ENCODE assay signal across 2 mouse cellular contexts in the genomic region with DNA sequence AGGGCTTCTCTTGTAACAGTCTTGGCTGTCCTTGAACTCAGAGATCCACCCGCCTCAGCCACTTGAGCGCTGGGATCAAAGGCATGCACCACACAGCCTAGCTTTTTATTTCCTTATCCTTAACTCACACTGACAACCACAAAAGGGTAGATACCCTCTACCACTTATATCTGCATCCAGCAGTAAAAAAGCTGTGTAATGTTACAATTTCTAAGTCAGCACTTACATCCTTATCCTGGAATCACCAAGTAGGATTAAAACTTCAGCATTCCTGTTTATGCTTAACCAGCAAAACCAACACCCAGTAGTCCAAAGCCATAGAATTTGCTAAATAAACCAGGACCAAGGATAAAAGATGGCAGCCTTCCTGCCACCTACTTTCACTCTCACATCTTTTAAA.
TF ChIP-seq lines count a peak whose summit lies in the region.

No protein-coding gene starts in this region.

TF ChIP-seq in CH12.LX, 34 proteins besides CTCF, POLR2A, EP300 and RAD21 (continued from another document):
- TF ChIP-seq NRF1 (IDR thresholded peaks at IDR 0.05; ENCODE audit: low read depth, low read length) = no peak

TF ChIP-seq in MEL, 35 proteins besides CTCF, POLR2A, EP300 and RAD21 (continued from another document):
- TF ChIP-seq ELF1 (IDR thresholded peaks at IDR 0.05; ENCODE audit: low read depth, low read length) (no peak), TAL1 (IDR thresholded peaks at IDR 0.05; ENCODE audit: low read length) (peak; percentile 40; the same call in 1 of the 2 replicates), CHD2 (IDR thresholded peaks at IDR 0.05; ENCODE audit: low read length) (no peak), MYC (IDR thresholded peaks at IDR 0.05; ENCODE audit: low read depth, low read length) (no peak), GATA1 (IDR thresholded peaks at IDR 0.05; ENCODE audit: low read depth, low read length) (peak; percentile 51), ETS1 (IDR thresholded peaks at IDR 0.05; ENCODE audit: low read depth, low read length) (peak; percentile 64), SIN3A (IDR thresholded peaks at IDR 0.05; ENCODE audit: low read length) (0 out of 2 replicates have a peak, but pooled peaks have one; percentile 50), TBP (IDR thresholded peaks at IDR 0.05; ENCODE audit: low read depth, low read length) (no peak), ZKSCAN1 (IDR thresholded peaks at IDR 0.05; ENCODE audit: low read depth, low read length) (no peak), TCF12 (IDR thresholded peaks at IDR 0.05; ENCODE audit: low read depth, low read length) (peak; percentile 32; the same call in 1 of the 2 replicates)
